Mouse (Mus musculus) brain, embryonic 14.5 days (tissue): Measurements from ENCODE around the gene Cbr3. TPM values are rescaled to one million over a fixed set of nuclear protein-coding genes. Genes with fewer than 3 reads are reported as not detected.
"Not testable (repeated sequence)": the region's sequence is repeated elsewhere in the genome, so short reads cannot be mapped to it uniquely, and the experiment has no call there.

Experiments used
- DNase-seq: peaks from one replicate; pipeline ENCODE4 v3.0.0-alpha.2; 2011; ENCODE audit warnings: low read depth
- CTCF ChIP-seq: fragments of 200-500 bp; IDR thresholded peaks from 2 replicates; pipeline ENCODE4 v1.5.1; 2012; ENCODE audit warnings: inconsistent platforms, mild to moderate bottlenecking, moderate library complexity, borderline replicate concordance; ENCODE audit not compliant: insufficient read depth, insufficient read length; ENCODE audit errors: extremely low read depth
- POLR2A ChIP-seq: fragments of 200-500 bp; IDR thresholded peaks from 2 replicates; pipeline ENCODE4 v1.6.1; 2012; ENCODE audit warnings: mild to moderate bottlenecking, inconsistent platforms, borderline replicate concordance; ENCODE audit not compliant: poor library complexity, insufficient read depth, insufficient read length, severe bottlenecking; ENCODE audit errors: extremely low read depth
- polyA plus RNA-seq: library from polyadenylated mRNA; depleted of rRNA; stranded (reverse); fragments of >200 nt; gene quantifications from 2 replicates; pipeline ENCODE4 v1.2.3, GENCODE M21; 2012; rRNA removed

Cbr3 gene
- polyA plus RNA-seq = 1.4 and 1.7 TPM in 2 replicates

DNA sequence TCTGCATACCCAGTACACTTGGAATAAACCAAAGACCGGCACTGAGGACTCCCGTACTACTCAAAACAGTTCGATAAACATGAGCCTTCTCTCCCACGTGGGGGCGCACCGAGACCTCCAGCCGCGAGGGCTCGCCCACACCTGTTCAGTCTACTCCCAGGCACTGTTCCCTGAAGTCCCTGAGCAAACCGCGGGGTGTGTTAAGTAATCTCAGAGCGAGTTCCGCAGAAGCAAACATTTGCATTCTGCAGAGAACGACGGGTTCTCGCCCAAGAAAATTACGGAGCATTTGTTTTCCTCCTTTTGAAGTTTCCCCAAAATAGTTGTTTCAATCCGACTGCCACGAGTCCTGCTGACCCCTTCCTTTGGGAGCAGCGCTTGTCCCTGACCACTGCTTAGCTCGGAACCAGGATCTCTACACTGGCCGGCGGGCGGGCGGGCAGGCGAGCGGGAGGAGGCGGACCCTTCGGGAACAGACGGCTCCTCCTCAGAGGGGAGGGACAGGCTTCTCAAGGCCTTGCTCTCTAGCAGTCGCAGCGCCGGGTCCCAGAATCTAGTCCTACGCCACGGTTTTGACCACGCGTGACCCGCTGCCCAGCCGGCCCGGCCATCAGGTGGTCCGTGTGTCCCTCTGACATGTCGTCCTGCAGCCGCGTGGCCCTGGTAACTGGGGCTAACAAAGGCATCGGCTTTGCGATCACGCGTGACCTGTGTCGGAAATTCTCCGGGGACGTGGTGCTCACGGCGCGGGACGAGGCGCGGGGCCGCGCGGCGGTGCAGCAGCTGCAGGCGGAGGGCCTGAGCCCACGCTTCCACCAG lies at the start of gene Cbr3:
TSS of gene Cbr3 (plus strand) at position 527 of the 819 bp plus-strand sequence.
- TF ChIP-seq CTCF (peak; percentile 52), POLR2A (no peak)
- peak; percentile 71 for DNase-seq

DNA sequence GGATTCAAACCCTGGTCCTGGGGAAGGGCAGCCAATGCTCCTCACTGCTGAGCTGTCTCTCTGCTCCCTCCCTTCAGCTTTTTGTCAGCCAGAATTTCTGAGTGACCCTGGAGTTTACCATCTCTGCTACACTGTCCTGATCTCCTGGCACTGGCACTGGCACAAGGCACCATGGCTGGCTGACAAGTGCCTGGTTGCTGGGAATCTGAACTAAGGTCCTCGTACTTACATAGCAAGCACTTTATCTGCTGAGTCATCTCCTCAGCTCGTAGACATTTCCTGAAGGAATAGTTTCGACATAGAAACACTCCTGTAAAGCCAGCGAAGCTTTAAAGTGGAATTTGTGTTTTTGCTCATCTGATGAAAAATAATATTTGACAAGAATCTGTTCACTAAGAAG lies 39.0 kb upstream of the Cbr3 start:
- no peak for DNase-seq
- no peak for TF ChIP-seq CTCF
- TF ChIP-seq POLR2A = no peak

DNA sequence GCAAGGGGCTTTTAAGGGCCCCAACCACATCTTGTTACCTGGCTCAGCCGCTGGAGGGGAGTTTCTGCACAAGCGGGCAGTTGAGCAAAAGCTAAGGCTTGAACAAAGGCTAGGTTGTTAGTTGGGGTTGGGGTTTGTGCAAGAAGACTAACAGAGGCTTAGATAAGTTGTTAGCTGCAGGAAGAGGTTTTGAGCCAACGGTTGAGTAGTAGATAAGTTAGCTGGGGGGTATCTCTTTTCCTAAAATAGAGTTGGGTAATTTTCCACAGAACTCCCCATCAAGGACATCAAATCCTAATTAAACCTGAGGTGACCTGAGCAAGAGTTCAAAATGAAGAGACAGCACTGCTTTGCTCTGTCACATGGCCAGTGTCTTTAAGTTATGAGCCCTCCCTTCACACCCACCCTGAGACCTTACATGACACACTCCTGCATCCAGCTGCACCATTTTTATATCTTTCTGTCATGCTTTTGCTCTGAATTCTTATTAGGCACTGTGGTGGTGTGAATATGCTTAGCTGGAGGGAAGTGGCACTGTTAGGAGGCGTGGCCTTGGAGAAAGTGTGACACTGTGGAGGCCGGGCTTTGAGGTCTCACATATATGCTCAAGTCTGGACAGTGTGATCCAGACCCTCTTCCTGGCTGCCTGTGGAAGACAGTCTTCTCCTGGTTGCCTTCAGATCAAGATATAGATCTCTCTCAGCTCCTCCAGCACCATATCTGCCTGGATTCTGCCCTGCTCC lies 34.4 kb upstream of the Cbr3 start:
- DNase-seq = no peak
- TF ChIP-seq CTCF = no peak
- no peak for TF ChIP-seq POLR2A

DNA sequence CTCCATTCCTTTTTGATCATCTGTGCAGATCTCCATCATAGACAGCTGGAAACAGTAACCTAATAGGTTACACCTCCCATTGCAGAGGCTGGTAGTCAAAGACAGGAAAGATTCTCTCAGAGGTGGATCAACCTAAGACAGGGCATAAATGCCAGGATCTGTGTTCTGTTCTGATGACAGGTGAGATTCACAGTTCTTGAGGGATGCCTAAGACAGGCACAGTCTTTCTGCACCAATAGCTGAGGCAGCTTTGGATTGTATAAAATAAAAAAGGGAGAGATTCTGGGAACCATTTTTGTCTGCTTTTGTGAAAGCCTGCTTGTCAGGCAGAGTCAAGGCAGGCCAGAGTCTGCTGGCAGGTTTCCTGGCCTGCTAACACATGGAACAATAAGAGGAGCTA lies 15.0 kb upstream of the Cbr3 start:
- DNase-seq = no peak
- TF ChIP-seq POLR2A (no peak), CTCF (no peak)

DNA sequence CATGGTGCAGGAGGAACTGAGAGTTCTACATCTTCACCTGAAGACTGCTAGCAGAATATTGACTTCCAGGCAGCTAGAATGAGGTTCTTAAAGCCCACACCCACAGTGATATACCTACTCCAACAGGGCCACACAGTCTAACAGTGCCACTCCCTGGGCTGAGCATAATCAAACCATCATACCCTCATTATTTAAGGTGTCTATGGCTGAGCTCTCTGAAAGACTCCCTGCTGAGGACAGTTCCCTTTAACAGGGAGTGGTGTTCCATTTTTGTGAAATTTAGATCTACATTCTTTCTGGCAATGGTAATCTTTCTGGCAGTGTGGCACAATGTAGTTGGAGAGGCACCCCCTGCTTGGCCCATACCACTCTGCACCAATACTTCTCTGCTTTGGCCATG lies 13.5 kb upstream of the Cbr3 start:
- DNase-seq = no peak
- TF ChIP-seq CTCF (no peak), POLR2A (no peak)

DNA sequence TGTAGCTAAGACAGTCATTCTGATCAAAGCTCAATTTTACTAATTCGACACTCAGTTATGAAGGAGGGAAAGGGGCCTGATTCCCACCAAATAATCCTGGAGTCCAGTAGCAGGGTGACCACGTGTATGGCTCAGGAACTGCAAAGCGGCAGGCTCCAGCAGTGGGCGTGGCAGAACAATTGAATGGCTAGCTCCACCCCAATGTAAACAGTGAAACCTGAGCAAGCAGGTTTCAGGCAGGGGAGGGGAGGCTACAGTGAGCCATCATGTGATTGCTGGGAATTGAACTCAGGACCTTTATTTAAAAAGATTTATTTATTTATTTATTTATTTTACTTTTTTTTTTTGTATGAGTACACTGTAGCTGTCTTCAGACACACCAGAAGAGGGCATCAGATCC lies 12.5 kb upstream of the Cbr3 start:
- DNase-seq = not testable (repeated sequence)

DNA sequence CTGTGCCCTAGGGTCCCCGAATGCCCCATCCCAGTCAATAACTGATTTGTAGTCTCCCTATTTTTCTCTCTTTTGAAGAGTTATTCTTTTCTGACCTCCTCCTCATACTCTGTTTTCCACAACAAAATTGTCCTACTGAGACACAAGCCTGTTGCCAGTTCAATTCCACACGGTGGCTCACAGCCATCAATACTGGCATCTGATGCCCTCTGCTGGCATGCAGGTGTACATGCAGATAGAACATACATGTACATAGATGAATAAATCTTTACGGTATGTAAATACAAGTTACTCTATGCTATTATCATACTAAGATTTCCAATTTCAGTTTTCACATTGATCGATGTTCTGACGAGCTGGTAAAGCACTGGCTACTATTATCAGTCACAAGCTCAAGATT lies 12.0 kb upstream of the Cbr3 start:
- TF ChIP-seq CTCF (peak; percentile 29; the same call in 1 of the 2 replicates), POLR2A (no peak)
- DNase-seq = no peak

DNA sequence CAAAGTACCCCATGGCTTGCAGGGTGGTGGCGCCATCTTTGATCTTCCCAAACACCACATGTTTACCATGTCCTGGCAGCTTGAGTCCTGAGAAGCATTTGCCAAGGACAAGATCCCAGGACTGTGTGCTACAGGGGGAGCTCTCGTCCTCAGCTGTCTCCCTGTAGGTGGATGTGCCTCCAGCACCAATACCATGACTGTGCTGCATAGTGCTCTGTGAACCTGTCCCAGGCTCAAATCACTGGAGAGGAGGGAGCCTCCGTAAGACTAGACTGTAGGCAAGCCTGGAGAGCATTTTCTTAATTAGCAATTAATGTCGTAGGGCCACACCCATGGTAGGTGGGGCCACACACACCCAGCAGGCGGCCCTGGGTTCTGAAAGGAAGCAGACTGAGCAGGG lies 6.6 kb upstream of the Cbr3 start:
- TF ChIP-seq POLR2A (no peak), CTCF (no peak)
- no peak for DNase-seq

DNA sequence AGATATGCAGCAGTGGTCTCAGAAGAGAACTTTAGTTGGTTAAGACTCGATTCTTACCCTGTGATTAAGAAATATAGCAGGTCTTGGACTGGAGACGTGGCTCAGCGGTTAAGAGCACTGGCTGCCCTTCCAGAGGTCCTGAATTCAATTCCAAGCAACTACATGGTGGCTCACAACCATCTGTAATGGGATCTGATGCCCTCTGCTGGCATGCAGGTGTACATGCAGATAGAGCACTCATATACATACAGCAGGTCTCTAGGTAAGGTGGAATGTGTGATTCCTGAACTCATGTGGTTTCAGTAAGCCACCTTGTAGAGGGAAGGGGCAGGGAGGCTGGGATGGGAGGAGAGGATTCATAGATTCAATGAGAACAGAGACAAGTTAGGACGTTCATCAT lies 4.8 kb upstream of the Cbr3 start:
- DNase-seq = no peak
- TF ChIP-seq CTCF (no peak), POLR2A (no peak)

DNA sequence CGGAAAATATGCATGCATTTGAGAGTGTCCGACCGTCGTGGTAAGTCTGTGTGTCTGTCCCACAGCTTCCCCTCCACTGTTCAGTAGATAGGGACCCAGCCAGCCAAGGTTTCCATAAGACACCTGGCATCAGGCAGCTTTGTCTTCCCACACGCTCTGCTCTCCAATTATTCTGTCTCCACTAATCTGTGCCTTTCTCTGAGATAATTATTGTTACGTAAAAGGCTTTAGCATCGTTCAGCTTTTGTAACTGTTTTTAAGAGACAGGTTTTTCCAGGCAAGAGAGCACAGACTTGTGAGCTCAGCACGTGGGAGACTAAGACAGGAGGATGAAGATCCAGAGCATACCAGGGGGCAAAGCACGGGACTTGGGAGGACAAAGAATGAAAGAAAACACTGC lies 3.9 kb upstream of the Cbr3 start:
- TF ChIP-seq POLR2A (no peak), CTCF (no peak)

DNA sequence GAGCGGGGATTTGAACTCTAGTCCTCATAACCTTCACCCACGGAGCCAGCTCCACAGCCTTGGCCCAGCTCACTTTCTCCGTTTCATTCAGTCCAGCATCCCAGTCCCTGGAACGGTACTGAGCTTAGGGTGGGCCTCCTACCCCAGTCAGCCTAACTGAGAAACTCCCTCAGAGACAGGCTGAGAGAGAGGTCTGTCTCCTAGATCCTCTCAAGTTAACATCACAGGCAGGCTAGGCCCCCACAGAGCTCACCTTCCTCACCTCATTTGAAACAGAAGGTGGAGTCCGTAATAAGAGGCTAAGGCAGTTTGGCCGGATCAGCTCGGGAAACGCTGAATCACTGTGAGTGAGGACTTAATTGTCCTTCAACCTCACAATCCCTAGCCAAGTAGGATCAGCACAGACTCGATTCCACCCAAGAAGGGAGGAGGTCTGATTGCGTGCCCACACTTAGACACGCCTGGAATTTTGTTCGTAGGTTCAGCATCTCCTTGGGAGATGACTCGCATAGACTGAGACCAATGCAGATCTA lies 793 bp upstream of the Cbr3 start:
- no peak for DNase-seq
- TF ChIP-seq POLR2A (no peak), CTCF (no peak)

More for the DNA sequence above, 3.9 kb upstream of the Cbr3 start:
- DNase-seq = no peak
